Mouse (Mus musculus) heart, postnatal 0 days (tissue): Measurements from ENCODE around the gene Pla2r1. TPM values are rescaled to one million over a fixed set of nuclear protein-coding genes. Genes with fewer than 3 reads are reported as not detected.

Source experiments
- ATAC-seq: fragments of 200-750 bp; cut with Nextera tagmentation; 2 replicates; pipeline ENCODE4 v1.8.0; 2017; ENCODE audit warnings: low read depth, moderate number of reproducible peaks, moderate library complexity; ENCODE audit not compliant: insufficient read depth
- DNase-seq: peaks from one replicate; pipeline ENCODE4 v3.0.0-alpha.2; 2016; ENCODE audit warnings: low spot score
- H3K27ac ChIP-seq: fragments of 300-500 bp; sonication (generic); 2 replicates; pipeline ENCODE4 v1.5.1; 2014; ENCODE audit warnings: low read depth, mild to moderate bottlenecking
- H3K27me3 ChIP-seq: fragments of 300-500 bp; sonication (generic); 2 replicates; pipeline ENCODE4 v1.6.1; 2014; ENCODE audit warnings: low read length, mixed read lengths; ENCODE audit not compliant: control insufficient read depth, insufficient read depth
- H3K36me3 ChIP-seq: fragments of 300-500 bp; sonication (generic); replicated peaks from 2 replicates; pipeline ENCODE4 v1.6.1; 2014; ENCODE audit warnings: low read length, mixed read lengths; ENCODE audit not compliant: control insufficient read depth, insufficient read depth
- H3K4me1 ChIP-seq: fragments of 300-500 bp; sonication (generic); 2 replicates; pipeline ENCODE4 v1.6.1; 2014; ENCODE audit warnings: antibody characterized with exemption; ENCODE audit not compliant: control insufficient read depth, insufficient read depth
- H3K4me2 ChIP-seq: fragments of 300-500 bp; sonication (generic); 2 replicates; pipeline ENCODE4 v1.6.1; 2014; ENCODE audit warnings: low read depth, mild to moderate bottlenecking, low read length, moderate library complexity
- H3K4me3 ChIP-seq: fragments of 300-500 bp; sonication (generic); 2 replicates; pipeline ENCODE4 v1.5.1; 2014; ENCODE audit warnings: low read depth, low read length
- H3K9ac ChIP-seq: fragments of 300-500 bp; sonication (generic); replicated peaks from 2 replicates; pipeline ENCODE4 v1.6.1; 2014; ENCODE audit warnings: low read depth, low read length, mixed read lengths
- H3K9me3 ChIP-seq: fragments of 300-500 bp; sonication (generic); replicated peaks from 2 replicates; pipeline ENCODE4 v1.6.1; 2016; ENCODE audit warnings: low read length; ENCODE audit not compliant: control insufficient read depth
- CTCF ChIP-seq: IDR thresholded peaks from 2 replicates; pipeline ENCODE4 v1.5.1; 2016; ENCODE audit warnings: antibody characterized with exemption, control low read depth, low read depth
- EP300 ChIP-seq: IDR thresholded peaks from 2 replicates; pipeline ENCODE4 v1.6.1; 2016; ENCODE audit warnings: antibody characterized with exemption, low read depth
- WGBS: fragments of 180-500 bp; shearing (Covaris S2); extraction: QIAGEN DNeasy Blood & Tissue Kit; methylation state at CpG from one replicate; pipeline ENCODE4 v1.1.7; 2014; 5-methylcytosine and 5-hydroxymethylcytosine counted together
- polyA plus RNA-seq: library from polyadenylated mRNA; unstranded; fragments of >200 nt; fragmentation: Nextera tagmentation; extraction: Ambion mirVana; gene quantifications from 2 replicates; pipeline ENCODE4 v1.2.1, GENCODE M21; 2015
- total RNA-seq: library from RNA; depleted of rRNA; stranded (reverse); fragments of >200 nt; gene quantifications from 2 replicates; pipeline ENCODE4 v1.2.3, GENCODE M21; 2014; ENCODE audit warnings: low replicate concordance

Pla2r1 gene
- total and polyA plus RNA-seq, 2 experiments from 2014 or later, result 0.61 to 1.00 TPM

DNA sequence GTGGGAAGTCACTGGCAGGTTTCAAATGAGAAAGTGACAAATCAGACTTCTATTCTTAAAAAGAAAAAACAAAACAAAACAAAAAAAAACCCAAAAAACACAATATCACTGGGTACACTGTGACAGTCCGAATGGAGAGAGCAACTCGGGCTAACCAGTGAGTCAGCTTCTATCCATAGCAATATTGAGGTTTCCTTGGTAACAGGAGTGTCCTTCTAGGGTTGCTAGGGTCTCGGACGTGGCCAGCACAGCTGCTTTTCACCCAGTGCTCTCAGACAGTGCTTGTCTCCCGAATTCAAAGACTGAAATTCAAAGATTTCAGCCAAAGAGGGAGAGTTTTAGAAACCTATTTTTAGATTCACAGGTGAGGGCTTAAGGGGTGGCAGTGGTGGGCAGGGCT, 20.6 kb downstream of the Pla2r1 start:
- no peaks in the 10 kb centered on the region for H3K4me1 ChIP-seq
- H3K27ac ChIP-seq, result no peak overlapping the region
- DNase-seq, result no peak
- H3K4me2 ChIP-seq, result no peak overlapping the region
- H3K36me3 ChIP-seq, result no peaks in the 10 kb centered on the region
- no peak for TF ChIP-seq EP300
- no peak for TF ChIP-seq CTCF
- no peak for ATAC-seq
- WGBS, result 70% methylated on average over 5 of the region's 5 CpGs
- H3K9me3 ChIP-seq, result no peaks in the 10 kb centered on the region
- H3K27me3 ChIP-seq, result no peaks in the 10 kb centered on the region
- no peak overlapping the region for H3K9ac ChIP-seq
- no peak overlapping the region for H3K4me3 ChIP-seq

DNA sequence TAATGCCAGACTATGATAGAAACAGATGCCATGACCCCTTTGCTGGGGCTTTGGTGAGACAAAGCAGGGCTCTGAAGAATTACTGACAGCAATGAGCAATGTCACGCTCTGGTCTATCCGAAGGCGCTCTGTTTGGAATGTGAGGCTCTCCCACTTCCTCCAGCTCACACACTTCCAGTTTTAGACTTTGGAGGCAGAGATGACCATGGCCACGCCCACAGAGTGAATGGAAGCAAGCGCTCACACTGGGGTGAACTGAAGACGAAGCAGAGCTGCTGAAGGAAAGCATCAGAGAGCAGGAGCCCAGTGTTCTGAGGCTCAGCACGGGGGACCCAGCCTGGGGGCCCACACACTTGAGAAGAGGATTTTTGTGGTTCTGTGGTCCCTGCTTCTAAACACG, 37.3 kb downstream of the Pla2r1 start:
- Histone ChIP-seq H3K9ac (no peak overlapping the region; the same call in 1 of the 2 replicates), H3K4me3 (peak overlapping the region; percentile 29), H3K27ac (no peak overlapping the region), H3K27me3 (no peaks in the 10 kb centered on the region), H3K36me3 (no peaks in the 10 kb centered on the region), H3K4me2 (peak overlapping the region; percentile 60), H3K4me1 (peaks cover 8% of the 10 kb centered on the region), H3K9me3 (no peaks in the 10 kb centered on the region)
- TF ChIP-seq CTCF, result no peak
- no peak for TF ChIP-seq EP300
- 18% methylated on average over 8 of the region's 8 CpGs for WGBS
- DNase-seq (peak; percentile 29), ATAC-seq (no peak)

DNA sequence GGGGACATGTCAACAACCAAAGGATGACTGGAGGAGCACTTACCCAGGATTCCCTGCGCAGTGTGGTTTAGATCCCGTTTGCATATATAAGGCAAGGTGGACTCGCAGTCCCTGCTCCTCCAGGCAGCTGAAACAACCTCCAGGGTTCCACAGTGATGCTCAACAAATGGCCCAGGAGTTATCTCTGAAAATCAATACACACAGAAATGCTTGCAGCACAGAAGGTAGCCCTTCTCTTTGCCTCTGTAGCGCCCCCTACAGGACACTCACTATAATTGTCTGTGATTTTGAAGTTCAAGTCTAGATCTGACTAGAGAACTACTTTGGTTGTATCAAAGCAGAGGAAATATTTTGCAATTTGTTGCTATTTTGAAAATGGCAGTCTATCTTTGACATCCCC, 38.2 kb downstream of the Pla2r1 start:
- no peak overlapping the region for H3K4me3 ChIP-seq
- peaks cover 8% of the 10 kb centered on the region for H3K4me1 ChIP-seq
- no peak overlapping the region for H3K9ac ChIP-seq
- H3K9me3 ChIP-seq, result no peaks in the 10 kb centered on the region
- H3K27me3 ChIP-seq, result no peaks in the 10 kb centered on the region
- H3K4me2 ChIP-seq, result no peak overlapping the region
- DNase-seq, result no peak
- WGBS, result 74% methylated on average over 4 of the region's 4 CpGs
- ATAC-seq, result no peak
- no peak overlapping the region for H3K27ac ChIP-seq
- no peak for TF ChIP-seq EP300
- TF ChIP-seq CTCF, result no peak
- H3K36me3 ChIP-seq, result no peaks in the 10 kb centered on the region

DNA sequence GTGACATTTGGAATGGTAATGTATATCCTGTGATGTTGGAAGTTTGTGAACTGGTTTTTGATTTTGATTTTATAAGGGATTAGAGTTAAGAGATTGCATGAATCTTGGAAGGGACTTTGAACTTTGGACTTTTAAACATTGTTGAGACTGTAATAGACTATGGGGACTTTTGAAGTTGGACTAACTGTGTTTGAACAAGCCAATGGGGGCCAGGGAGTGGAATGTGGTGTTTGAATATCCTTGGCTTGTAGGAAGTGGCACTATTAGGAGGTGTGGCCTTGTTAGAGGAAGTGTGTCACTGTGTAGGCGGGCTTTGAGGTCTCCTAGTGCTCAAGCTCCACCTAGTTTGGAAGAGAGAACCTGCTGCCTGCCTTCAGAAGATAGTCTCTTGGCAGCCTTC, 42.4 kb downstream of the Pla2r1 start:
- WGBS, result 96% methylated on average over 1 of the region's 1 CpGs
- no peak for TF ChIP-seq EP300
- no peak for TF ChIP-seq CTCF

DNA sequence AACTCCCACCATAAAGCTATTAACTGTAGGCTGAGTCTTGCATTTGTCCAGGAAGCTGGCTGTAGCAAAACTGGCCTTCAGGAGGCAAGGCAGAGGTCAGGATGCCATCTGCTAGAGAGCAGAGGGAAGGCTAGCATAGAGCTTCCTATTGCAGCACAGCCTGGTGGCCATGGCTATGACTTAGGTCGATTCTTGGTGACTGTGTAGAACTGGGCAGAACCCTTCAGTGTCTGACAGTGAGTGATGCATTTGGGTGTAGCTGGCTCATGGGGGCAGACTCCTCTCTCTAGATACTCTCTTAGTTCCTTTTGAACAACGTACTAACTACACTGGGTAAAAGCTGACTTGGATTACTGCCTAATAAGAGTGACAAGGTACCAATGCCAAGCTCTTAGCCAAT, 48.0 kb downstream of the Pla2r1 start:
- WGBS, result 22% methylated on average over 2 of the region's 2 CpGs
- DNase-seq (peak; percentile 25), ATAC-seq (peak; percentile 49; the same call in 1 of the 2 replicates)
- Histone ChIP-seq H3K4me1 (peaks cover 16% of the 10 kb centered on the region), H3K27ac (peak overlapping the region; percentile 53), H3K27me3 (no peaks in the 10 kb centered on the region), H3K9ac (no peak overlapping the region), H3K36me3 (no peaks in the 10 kb centered on the region), H3K4me2 (no peak overlapping the region), H3K9me3 (no peaks in the 10 kb centered on the region), H3K4me3 (no peak overlapping the region)
- TF ChIP-seq EP300 (no peak), CTCF (0 out of 2 replicates have a peak, but pooled peaks have one; percentile 9)

More for the DNA sequence above, 42.4 kb downstream of the Pla2r1 start:
- Histone ChIP-seq H3K27ac (no peak overlapping the region), H3K4me2 (no peak overlapping the region), H3K27me3 (no peaks in the 10 kb centered on the region), H3K4me3 (no peak overlapping the region), H3K9me3 (no peaks in the 10 kb centered on the region), H3K9ac (no peak overlapping the region), H3K36me3 (no peaks in the 10 kb centered on the region), H3K4me1 (peaks cover 3% of the 10 kb centered on the region)
- DNase-seq, result no peak
- no peak for ATAC-seq

DNA sequence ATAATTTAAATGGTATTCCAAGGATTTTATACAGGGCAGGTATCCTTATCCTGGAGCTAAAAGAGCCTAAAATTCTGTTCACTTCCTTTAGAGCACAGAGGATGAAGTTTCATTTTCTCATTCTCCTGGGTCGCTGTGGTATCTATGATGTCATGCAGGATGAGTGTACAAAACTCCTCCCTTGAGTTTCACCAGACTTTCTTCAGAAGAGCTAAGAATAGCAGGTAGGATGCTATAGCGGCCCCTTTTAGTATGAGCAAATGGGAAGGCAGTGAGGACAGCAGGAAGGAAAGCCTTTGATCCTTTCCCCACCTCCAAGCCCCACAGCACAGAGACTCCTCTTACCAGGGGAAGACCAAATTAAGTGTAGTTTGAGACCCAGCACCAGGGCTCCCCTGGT, 48.4 kb downstream of the Pla2r1 start:
- Histone ChIP-seq H3K4me2 (no peak overlapping the region), H3K27ac (peak overlapping the region; percentile 53), H3K4me1 (peaks cover 16% of the 10 kb centered on the region), H3K36me3 (no peaks in the 10 kb centered on the region), H3K27me3 (no peaks in the 10 kb centered on the region), H3K4me3 (no peak overlapping the region), H3K9me3 (no peaks in the 10 kb centered on the region), H3K9ac (no peak overlapping the region)
- TF ChIP-seq CTCF (no peak), EP300 (no peak)
- 5% methylated on average over 2 of the region's 2 CpGs for WGBS
- ATAC-seq (no peak), DNase-seq (peak; percentile 12)
